Mouse (Mus musculus) midbrain, postnatal 0 days (tissue): ENCODE results near the gene Mgat2. TPM values are rescaled to one million over a fixed set of nuclear protein-coding genes. Genes with fewer than 3 reads are reported as not detected.

Experiments used
- ATAC-seq: fragments of 200-750 bp; cut with Nextera tagmentation; 2 replicates; pipeline ENCODE4 v1.8.0; 2017; ENCODE audit warnings: moderate number of reproducible peaks, mild to moderate bottlenecking, moderate TSS enrichment, moderate library complexity; ENCODE audit not compliant: low FRiP score
- DNase-seq: peaks from one replicate; pipeline ENCODE4 v3.0.0-alpha.2; 2015; ENCODE audit warnings: low spot score
- H3K27ac ChIP-seq: fragments of 300-500 bp; sonication (generic); 2 replicates; pipeline ENCODE4 v1.5.1; 2014; ENCODE audit warnings: low read depth, mild to moderate bottlenecking, low read length, mixed read lengths
- H3K27me3 ChIP-seq: fragments of 300-500 bp; sonication (generic); 2 replicates; pipeline ENCODE4 v1.6.1; 2014; ENCODE audit warnings: low read length, control low read depth, mixed read lengths; ENCODE audit not compliant: insufficient read depth
- H3K36me3 ChIP-seq: fragments of 300-500 bp; sonication (generic); 2 replicates; pipeline ENCODE4 v1.6.1; 2014; ENCODE audit warnings: low read length, control low read depth, mixed read lengths; ENCODE audit not compliant: insufficient read depth
- H3K4me1 ChIP-seq: fragments of 300-500 bp; sonication (generic); 2 replicates; pipeline ENCODE4 v1.6.1; 2014; ENCODE audit warnings: mild to moderate bottlenecking, control low read depth, antibody characterized with exemption, low read length, mixed read lengths; ENCODE audit not compliant: insufficient read depth
- H3K4me2 ChIP-seq: fragments of 300-500 bp; sonication (generic); 2 replicates; pipeline ENCODE4 v1.6.1; 2014; ENCODE audit warnings: low read depth, mild to moderate bottlenecking, low read length, mixed read lengths; ENCODE audit not compliant: poor library complexity, severe bottlenecking
- H3K4me3 ChIP-seq: fragments of 300-500 bp; sonication (generic); 2 replicates; pipeline ENCODE4 v1.5.1; 2014; ENCODE audit warnings: low read depth, mild to moderate bottlenecking, low read length, moderate library complexity
- H3K9ac ChIP-seq: fragments of 300-500 bp; sonication (generic); replicated peaks from 2 replicates; pipeline ENCODE4 v1.6.1; 2014; ENCODE audit warnings: mild to moderate bottlenecking, low read length, moderate library complexity, mixed read lengths; ENCODE audit not compliant: poor library complexity, severe bottlenecking
- H3K9me3 ChIP-seq: fragments of 300-500 bp; sonication (generic); 2 replicates; pipeline ENCODE4 v1.6.1; 2016; ENCODE audit warnings: low read length, control low read depth
- CTCF ChIP-seq: IDR thresholded peaks from 2 replicates; pipeline ENCODE4 v1.5.1; 2016; ENCODE audit warnings: antibody characterized with exemption, mild to moderate bottlenecking
- WGBS: fragments of 180-500 bp; shearing (Covaris S2); extraction: QIAGEN DNeasy Blood & Tissue Kit; methylation state at CpG from one replicate; pipeline ENCODE4 v1.1.7; 2014; 5-methylcytosine and 5-hydroxymethylcytosine counted together
- polyA plus RNA-seq: library from polyadenylated mRNA; unstranded; fragments of >200 nt; fragmentation: Nextera tagmentation; extraction: Ambion mirVana; gene quantifications from 2 replicates; pipeline ENCODE4 v1.2.1, GENCODE M21; 2015
- total RNA-seq: library from RNA; depleted of rRNA; stranded (reverse); fragments of >200 nt; gene quantifications from 2 replicates; pipeline ENCODE4 v1.2.3, GENCODE M21; 2014

Mgat2 gene
- total and polyA plus RNA-seq, 2 experiments from 2014 or later, result 41.9 to 54.6 TPM

GRCm38 (mm10) chr12:69196444-69197377 lies 12.8 kb downstream of the Mgat2 start, which contains the start of gene Gm49383:
Gene Gm49383, minus strand, starts transcription at chr12:69197104.
- Histone ChIP-seq H3K9ac (peak within 1 kb of the TSS; percentile 86), H3K27me3 (no peaks in the 10 kb centered on the region), H3K27ac (peak within 1 kb of the TSS; percentile 94), H3K4me3 (peak within 1 kb of the TSS; percentile 94), H3K4me2 (peak within 1 kb of the TSS; percentile 91), H3K36me3 (no peaks in the 10 kb centered on the region; the same call in 1 of the 2 replicates), H3K9me3 (no peaks in the 10 kb centered on the region), H3K4me1 (peaks cover 3% of the 10 kb centered on the region; the same call in 1 of the 2 replicates)
- no peak for TF ChIP-seq CTCF
- WGBS, result under 1% methylated on average over 75 of the region's 75 CpGs
- DNase-seq (peak; percentile 88), ATAC-seq (peak; percentile 78)

- Histone ChIP-seq H3K4me1 (peaks cover 3% of the 10 kb centered on the region; the same call in 1 of the 2 replicates), H3K9ac (peak overlapping the region; percentile 86), H3K4me3 (peak overlapping the region; percentile 94), H3K27ac (peak overlapping the region; percentile 94), H3K4me2 (peak overlapping the region; percentile 91), H3K36me3 (no peaks in the 10 kb centered on the region; the same call in 1 of the 2 replicates), H3K27me3 (no peaks in the 10 kb centered on the region), H3K9me3 (no peaks in the 10 kb centered on the region)
- peak; percentile 36 for DNase-seq
- peak; percentile 86 for ATAC-seq
- no peak for TF ChIP-seq CTCF
- 0% methylated on average over 94 of the region's 94 CpGs for WGBS
These were observed 13.6 kb downstream of the Mgat2 start for GRCm38 (mm10) chr12:69197378-69198163.

GRCm38 (mm10) chr12:69198164-69198535 lies 14.2 kb downstream of the Mgat2 start, which contains the start of gene Dnaaf2:
Gene Dnaaf2, minus strand, starts transcription at chr12:69198429.
- Histone ChIP-seq H3K27ac (peak within 1 kb of the TSS; percentile 94), H3K4me2 (peak within 1 kb of the TSS; percentile 91), H3K27me3 (no peaks in the 10 kb centered on the region), H3K9me3 (no peaks in the 10 kb centered on the region), H3K9ac (peak within 1 kb of the TSS; percentile 86), H3K4me3 (peak within 1 kb of the TSS; percentile 94), H3K4me1 (peaks cover 3% of the 10 kb centered on the region; the same call in 1 of the 2 replicates), H3K36me3 (no peaks in the 10 kb centered on the region; the same call in 1 of the 2 replicates)
- ATAC-seq (peak; percentile 41; the same call in 1 of the 2 replicates), DNase-seq (peak; percentile 79)
- under 1% methylated on average over 18 of the region's 18 CpGs for WGBS
- TF ChIP-seq CTCF, result no peak

GRCm38 (mm10) chr12:69198985-69199384 lies 15.0 kb downstream of the Mgat2 start:
- H3K9ac ChIP-seq, result no peak overlapping the region
- H3K27me3 ChIP-seq, result no peaks in the 10 kb centered on the region
- no peak overlapping the region for H3K27ac ChIP-seq
- H3K36me3 ChIP-seq, result no peaks in the 10 kb centered on the region; the same call in 1 of the 2 replicates
- H3K4me1 ChIP-seq, result peaks cover 3% of the 10 kb centered on the region; the same call in 1 of the 2 replicates
- DNase-seq (no peak), ATAC-seq (no peak)
- H3K4me3 ChIP-seq, result no peak overlapping the region
- no peak overlapping the region for H3K4me2 ChIP-seq
- no peak for TF ChIP-seq CTCF
- no peaks in the 10 kb centered on the region for H3K9me3 ChIP-seq

GRCm38 (mm10) chr12:69204052-69204833 lies 20.3 kb downstream of the Mgat2 start, which contains the start of gene Gm49384:
Gene Gm49384, minus strand, starts transcription at chr12:69204267.
- 63% methylated on average over 16 of the region's 16 CpGs for WGBS
- Histone ChIP-seq H3K36me3 (no peaks in the 10 kb centered on the region; the same call in 1 of the 2 replicates), H3K4me3 (no peak within 1 kb of the TSS), H3K4me2 (peak within 1 kb of the TSS; percentile 28), H3K4me1 (no peaks in the 10 kb centered on the region), H3K9ac (no peak within 1 kb of the TSS), H3K9me3 (no peaks in the 10 kb centered on the region), H3K27me3 (no peaks in the 10 kb centered on the region), H3K27ac (no peak within 1 kb of the TSS)
- ATAC-seq, result no peak
- TF ChIP-seq CTCF, result no peak
- DNase-seq, result peak; percentile 48
